Mouse (Mus musculus): Measurements from ENCODE around the gene Zmym6. TPM values are rescaled to one million over a fixed set of nuclear protein-coding genes. Genes with fewer than 3 reads are reported as not detected.

Zmym6 gene
- total RNA-seq, 2 experiments from 2014 or later: 4.2 to 6.2 TPM

Other genes with a start within 250 kb of the Zmym6 start
- 10 to 100 TPM; 10.5 to 12.9 TPM for gene Zmym4, start 109.2 kb upstream of the Zmym6 start, total RNA-seq (2021)
- gene Sfpq, start 56.1 kb upstream of the Zmym6 start, total RNA-seq (2021): 10 to 100 TPM; 53.1 to 65.7 TPM
- 1 to 10 TPM; 5.2 to 6.1 TPM for gene Zmym1, start 16.2 kb upstream of the Zmym6 start, total RNA-seq (2021)
- 1 to 10 TPM in 1 of 2 experiments, under 1 TPM in 1; 0.74 to 1.3 TPM for gene Tmem35b, start 46.3 kb downstream of the Zmym6 start, total RNA-seq (2021)
- gene Dlgap3, start 91.8 kb downstream of the Zmym6 start, total RNA-seq (2021): under 1 TPM in 1 of 2 experiments, not detected in 1; 0.08 TPM
- gene Smim12, start 166.4 kb downstream of the Zmym6 start, total RNA-seq (2021): 10 to 100 TPM; 32.7 to 33.4 TPM
- gene Gja4, start 236.7 kb downstream of the Zmym6 start, total RNA-seq (2021): 1 to 10 TPM; 4.1 to 6.7 TPM